Mouse (Mus musculus) left cerebral cortex, adult 2 months (tissue): ENCODE results near the gene Psenen. TPM values are rescaled to one million over a fixed set of nuclear protein-coding genes. Genes with fewer than 3 reads are reported as not detected.

Source experiments
- DNase-seq, 2 experiments: peaks; one replicate each; pipeline ENCODE4 v3.0.0; 2021 to 2022; ENCODE audit warnings: low spot score in 2 of 2, mixed read lengths in 1 of 2; ENCODE audit errors: extremely low spot score in 1 of 2
- H3K27ac ChIP-seq: fragments of 200-600 bp; 2 replicates; pipeline ENCODE4 v1.8.1; 2022
- H3K4me3 ChIP-seq: fragments of 200-600 bp; 2 replicates; pipeline ENCODE4 v1.8.1; 2022
- CTCF ChIP-seq: fragments of 200-600 bp; IDR thresholded peaks from 2 replicates; pipeline ENCODE4 v1.8.1; 2022; ENCODE audit warnings: antibody characterized with exemption, mild to moderate bottlenecking, moderate library complexity
- intact Hi-C: fragments of 180-260 bp; cut with DNase I; formaldehyde crosslinking; loops from one replicate; pipeline ENCODE4 v1.15.1; 2025
- total RNA-seq, 2 experiments: library from RNA; stranded (reverse); gene quantifications; 2 replicates each; pipeline ENCODE4 v1.2.3; 2021

Gene Psenen
- total RNA-seq, 2 experiments from 2014 or later, result 84.9 to 93.8 TPM

GRCm38 (mm10) chr7:30551445-30552101 lies 11.9 kb downstream of the Psenen start:
- H3K27ac ChIP-seq, result peak overlapping the region; percentile 96
- peak in 1 of 2 experiments; percentile 23 for DNase-seq
- peak overlapping the region; percentile 61 for H3K4me3 ChIP-seq
- TF ChIP-seq CTCF, result peak; percentile 70
- intact Hi-C loops, result loop anchor here (2.0 kb wide), 1 partner anchor 61 kb away; no protein-coding TSS in a partner anchor

- no peak overlapping the region for H3K27ac ChIP-seq
- TF ChIP-seq CTCF, result no peak
- no peak for DNase-seq
- intact Hi-C loops, result no loop called here
- H3K4me3 ChIP-seq, result no peak overlapping the region
Observed at GRCm38 (mm10) chr7:30550603-30551002, 12.8 kb downstream of the Psenen start.

GRCm38 (mm10) chr7:30549880-30550279 lies 13.5 kb downstream of the Psenen start:
- no peak for DNase-seq
- TF ChIP-seq CTCF, result no peak
- intact Hi-C loops, result loop anchor here (5.0 kb wide), 1 partner anchor 108 kb away; no protein-coding TSS in a partner anchor
- no peak overlapping the region for H3K4me3 ChIP-seq
- H3K27ac ChIP-seq, result no peak overlapping the region

GRCm38 (mm10) chr7:30544327-30544726 lies 19.1 kb downstream of the Psenen start:
- no peak for TF ChIP-seq CTCF
- intact Hi-C loops, result no loop called here
- H3K4me3 ChIP-seq, result no peak overlapping the region
- no peak overlapping the region for H3K27ac ChIP-seq
- no peak for DNase-seq

- no peak for DNase-seq
- H3K27ac ChIP-seq, result no peak overlapping the region
- no peak overlapping the region for H3K4me3 ChIP-seq
- intact Hi-C loops, result no loop called here
- TF ChIP-seq CTCF, result no peak
Observed at GRCm38 (mm10) chr7:30540572-30540971, 22.9 kb downstream of the Psenen start.

GRCm38 (mm10) chr7:30534633-30535577 lies 28.5 kb downstream of the Psenen start, which contains the start of gene Arhgap33:
Gene Arhgap33, minus strand, starts transcription at chr7:30535060.
- peak; percentile 96 to 97 for DNase-seq
- H3K4me3 ChIP-seq, result peak within 1 kb of the TSS; percentile 70
- H3K27ac ChIP-seq, result peak within 1 kb of the TSS; percentile 89
- TF ChIP-seq CTCF, result no peak; the same call in 1 of the 2 replicates
- intact Hi-C loops, result no loop called here

- intact Hi-C loops, result loop anchor here (2.0 kb wide), 1 partner anchor 89 kb away; the partner anchor contains the start of gene Aplp1
- DNase-seq, result peak in 1 of 2 experiments; percentile 30
Observed at GRCm38 (mm10) chr7:30533941-30534632, 29.3 kb downstream of the Psenen start.

GRCm38 (mm10) chr7:30532931-30533330 lies 30.5 kb downstream of the Psenen start:
- intact Hi-C loops, result loop anchor here (2.0 kb wide), 1 partner anchor 88 kb away; the partner anchor contains the start of gene Aplp1
- Histone ChIP-seq H3K4me3 (peak overlapping the region; percentile 70), H3K27ac (peak overlapping the region; percentile 89)
- DNase-seq, result peak in 1 of 2 experiments; percentile 34
- no peak for TF ChIP-seq CTCF

More at GRCm38 (mm10) chr7:30533941-30534632, 29.3 kb downstream of the Psenen start:
- TF ChIP-seq CTCF, result no peak
- peak overlapping the region; percentile 89 for H3K27ac ChIP-seq
- H3K4me3 ChIP-seq, result peak overlapping the region; percentile 70

- DNase-seq, result peak; percentile 68 to 69
- intact Hi-C loops, result no loop called here
- Histone ChIP-seq H3K27ac (peak overlapping the region; percentile 89), H3K4me3 (no peak overlapping the region)
- TF ChIP-seq CTCF, result no peak
Observed at GRCm38 (mm10) chr7:30531291-30531815, 32.1 kb downstream of the Psenen start.

- no peak for TF ChIP-seq CTCF
- intact Hi-C loops, result no loop called here
- peak in 1 of 2 experiments; percentile 7 for DNase-seq
- no peak overlapping the region for H3K27ac ChIP-seq
- H3K4me3 ChIP-seq, result no peak overlapping the region
Observed at GRCm38 (mm10) chr7:30526981-30527380, 36.4 kb downstream of the Psenen start.

GRCm38 (mm10) chr7:30526399-30526798 lies 37.0 kb downstream of the Psenen start:
- DNase-seq, result no peak
- Histone ChIP-seq H3K27ac (0 out of 2 replicates have a peak overlapping the region, but pooled peaks have one; percentile 15), H3K4me3 (no peak overlapping the region)
- TF ChIP-seq CTCF, result no peak
- intact Hi-C loops, result no loop called here
